Mouse (Mus musculus) T-helper 2 cell (primary cell): ENCODE measurements at regions not wholly inside any gene's neighbourhood (a gene's known extent, or its start where the extent isn't known, plus 50 kb on each side); places are given as distances from the start of the nearest gene placed in this dataset.
"Not testable (repeated sequence)": the region's sequence is repeated elsewhere in the genome, so short reads cannot be mapped to it uniquely, and the experiment has no call there.

Experiments
- in situ Hi-C: fragments of 300-600 bp; cut with MboI, MseI; formaldehyde crosslinking; loops from one replicate; pipeline ENCODE4 v1.15.1; 2025; ENCODE audit warnings: high pct_unique_total_duplicates

GRCm38 (mm10) chr1:189156906-189157305 is 149.3 kb upstream of the Kctd3 start:
- in situ Hi-C loops: loop anchor here (25.0 kb wide), 1 partner anchor 1270 kb away; no protein-coding TSS in a partner anchor

GRCm38 (mm10) chr1:189154376-189154775 is 146.7 kb upstream of the Kctd3 start:
- in situ Hi-C loops: loop anchor here (25.0 kb wide), 1 partner anchor 1267 kb away; no protein-coding TSS in a partner anchor

GRCm38 (mm10) chr1:189153150-189153549 is 145.5 kb upstream of the Kctd3 start:
- in situ Hi-C loops: loop anchor here (25.0 kb wide), 1 partner anchor 1266 kb away; no protein-coding TSS in a partner anchor

GRCm38 (mm10) chr1:189142982-189143451 is 135.4 kb upstream of the Kctd3 start:
- in situ Hi-C loops: no loop called here

- in situ Hi-C loops: no loop called here
These were observed 134.9 kb upstream of the Kctd3 start for GRCm38 (mm10) chr1:189142551-189142950.

GRCm38 (mm10) chr1:189141694-189142093 is 134.1 kb upstream of the Kctd3 start:
- in situ Hi-C loops: no loop called here

- in situ Hi-C loops: no loop called here
These were observed 129.2 kb upstream of the Kctd3 start for GRCm38 (mm10) chr1:189136731-189137385.

- in situ Hi-C loops: no loop called here
These were observed 128.2 kb upstream of the Kctd3 start for GRCm38 (mm10) chr1:189135826-189136225.

GRCm38 (mm10) chr1:189128706-189129105 is 121.1 kb upstream of the Kctd3 start:
- in situ Hi-C loops: loop anchor here (10.0 kb wide), 1 partner anchor 434 kb away; no protein-coding TSS in a partner anchor

GRCm38 (mm10) chr1:189128246-189128645 is 120.6 kb upstream of the Kctd3 start:
- in situ Hi-C loops: loop anchor here (10.0 kb wide), 1 partner anchor 433 kb away; no protein-coding TSS in a partner anchor

- in situ Hi-C loops: loop anchor here (10.0 kb wide), 1 partner anchor 433 kb away; no protein-coding TSS in a partner anchor
These were observed 119.7 kb upstream of the Kctd3 start for GRCm38 (mm10) chr1:189127367-189127766.

GRCm38 (mm10) chr1:189119941-189120735 is 112.5 kb upstream of the Kctd3 start:
- in situ Hi-C loops: loop anchor here (10.0 kb wide), 1 partner anchor 425 kb away; no protein-coding TSS in a partner anchor

- in situ Hi-C loops: not testable (repeated sequence)
These were observed 111.4 kb upstream of the Kctd3 start for GRCm38 (mm10) chr1:189119005-189119404.

GRCm38 (mm10) chr1:189118582-189118981 is 110.9 kb upstream of the Kctd3 start:
- in situ Hi-C loops: no loop called here

- in situ Hi-C loops: no loop called here
These were observed 108.3 kb upstream of the Kctd3 start for GRCm38 (mm10) chr1:189115914-189116313.

GRCm38 (mm10) chr1:189115279-189115678 is 107.6 kb upstream of the Kctd3 start:
- in situ Hi-C loops: no loop called here

GRCm38 (mm10) chr1:189108260-189109035 is 100.8 kb upstream of the Kctd3 start:
- in situ Hi-C loops: no loop called here

GRCm38 (mm10) chr1:189107841-189108240 is 100.2 kb upstream of the Kctd3 start:
- in situ Hi-C loops: no loop called here

- in situ Hi-C loops: no loop called here
These were observed 99.5 kb upstream of the Kctd3 start for GRCm38 (mm10) chr1:189107156-189107555.

GRCm38 (mm10) chr1:189105276-189105675 is 97.6 kb upstream of the Kctd3 start:
- in situ Hi-C loops: no loop called here

- in situ Hi-C loops: no loop called here
These were observed 95.1 kb upstream of the Kctd3 start for GRCm38 (mm10) chr1:189102781-189103180.

GRCm38 (mm10) chr1:189099121-189099520 is 91.5 kb upstream of the Kctd3 start:
- in situ Hi-C loops: no loop called here
